Mouse (Mus musculus): ENCODE measurements around the gene Phgr1.

Gene Phgr1

GRCm38 (mm10) chr2:118750476-118750875 is 22.1 kb upstream of the Phgr1 start:
- DNase-seq (ENCODE audit: low spot score in 2 of 2): no peak

GRCm38 (mm10) chr2:118751896-118752791 is 20.4 kb upstream of the Phgr1 start:
- no peak for DNase-seq (ENCODE audit: low spot score in 2 of 2)

GRCm38 (mm10) chr2:118752792-118753108 is 19.8 kb upstream of the Phgr1 start:
- no peak for DNase-seq (ENCODE audit: low spot score in 2 of 2)

- DNase-seq (ENCODE audit: low spot score in 2 of 2): no peak
Measured at GRCm38 (mm10) chr2:118754143-118754542, 18.4 kb upstream of the Phgr1 start.

- no peak for DNase-seq (ENCODE audit: low spot score in 2 of 2)
Measured at GRCm38 (mm10) chr2:118755407-118755806, 17.2 kb upstream of the Phgr1 start.

- DNase-seq (ENCODE audit: low spot score in 2 of 2): no peak
Measured at GRCm38 (mm10) chr2:118756103-118756502, 16.5 kb upstream of the Phgr1 start.

GRCm38 (mm10) chr2:118759828-118760227 is 12.7 kb upstream of the Phgr1 start:
- DNase-seq (ENCODE audit: low spot score in 2 of 2): peak in 1 of 2 experiments; percentile 63

GRCm38 (mm10) chr2:118760311-118761025 is 12.1 kb upstream of the Phgr1 start:
- no peak for DNase-seq (ENCODE audit: low spot score in 2 of 2)

- no peak for DNase-seq (ENCODE audit: low spot score in 2 of 2)
Measured at GRCm38 (mm10) chr2:118761358-118761757, 11.2 kb upstream of the Phgr1 start.

GRCm38 (mm10) chr2:118761906-118762783 is 10.4 kb upstream of the Phgr1 start, which contains the start of gene Ccdc9b:
TSS of gene Ccdc9b (minus strand) at chr2:118762661.
- peak; percentile 74 to 91 for DNase-seq (ENCODE audit: low spot score in 2 of 2)

GRCm38 (mm10) chr2:118762784-118763148 is 9.8 kb upstream of the Phgr1 start:
- no peak for DNase-seq (ENCODE audit: low spot score in 2 of 2)

- no peak for DNase-seq (ENCODE audit: low spot score in 2 of 2)
Measured at GRCm38 (mm10) chr2:118763469-118763868, 9.1 kb upstream of the Phgr1 start.

- DNase-seq (ENCODE audit: low spot score in 2 of 2): peak in 1 of 2 experiments; percentile 64
Measured at GRCm38 (mm10) chr2:118764094-118764831, 8.3 kb upstream of the Phgr1 start.

GRCm38 (mm10) chr2:118764875-118765274 is 7.7 kb upstream of the Phgr1 start:
- no peak for DNase-seq (ENCODE audit: low spot score in 2 of 2)

GRCm38 (mm10) chr2:118766041-118767033 is 6.2 kb upstream of the Phgr1 start:
- DNase-seq (ENCODE audit: low spot score in 2 of 2): no peak

- no peak for DNase-seq (ENCODE audit: low spot score in 2 of 2)
Measured at GRCm38 (mm10) chr2:118774536-118774935, 2.0 kb downstream of the Phgr1 start.

- no peak for DNase-seq (ENCODE audit: low spot score in 2 of 2)
Measured at GRCm38 (mm10) chr2:118775396-118775795, 2.8 kb downstream of the Phgr1 start.

- peak in 1 of 2 experiments; percentile 59 for DNase-seq (ENCODE audit: low spot score in 2 of 2)
Measured at GRCm38 (mm10) chr2:118775846-118776245, 3.3 kb downstream of the Phgr1 start.

- DNase-seq (ENCODE audit: low spot score in 2 of 2): no peak
Measured at GRCm38 (mm10) chr2:118776295-118776694, 3.7 kb downstream of the Phgr1 start.

GRCm38 (mm10) chr2:118778418-118778817 is 5.8 kb downstream of the Phgr1 start:
- DNase-seq (ENCODE audit: low spot score in 2 of 2): no peak

Data from cerebellum, postnatal 4 days (tissue).